Mouse (Mus musculus): ENCODE measurements around the gene Tjp3. TPM values are rescaled to one million over a fixed set of nuclear protein-coding genes. Genes with fewer than 3 reads are reported as not detected.

Gene Tjp3
- total RNA-seq, 2 experiments from 2014 or later, result 1.8 to 3.1 TPM

DNA sequence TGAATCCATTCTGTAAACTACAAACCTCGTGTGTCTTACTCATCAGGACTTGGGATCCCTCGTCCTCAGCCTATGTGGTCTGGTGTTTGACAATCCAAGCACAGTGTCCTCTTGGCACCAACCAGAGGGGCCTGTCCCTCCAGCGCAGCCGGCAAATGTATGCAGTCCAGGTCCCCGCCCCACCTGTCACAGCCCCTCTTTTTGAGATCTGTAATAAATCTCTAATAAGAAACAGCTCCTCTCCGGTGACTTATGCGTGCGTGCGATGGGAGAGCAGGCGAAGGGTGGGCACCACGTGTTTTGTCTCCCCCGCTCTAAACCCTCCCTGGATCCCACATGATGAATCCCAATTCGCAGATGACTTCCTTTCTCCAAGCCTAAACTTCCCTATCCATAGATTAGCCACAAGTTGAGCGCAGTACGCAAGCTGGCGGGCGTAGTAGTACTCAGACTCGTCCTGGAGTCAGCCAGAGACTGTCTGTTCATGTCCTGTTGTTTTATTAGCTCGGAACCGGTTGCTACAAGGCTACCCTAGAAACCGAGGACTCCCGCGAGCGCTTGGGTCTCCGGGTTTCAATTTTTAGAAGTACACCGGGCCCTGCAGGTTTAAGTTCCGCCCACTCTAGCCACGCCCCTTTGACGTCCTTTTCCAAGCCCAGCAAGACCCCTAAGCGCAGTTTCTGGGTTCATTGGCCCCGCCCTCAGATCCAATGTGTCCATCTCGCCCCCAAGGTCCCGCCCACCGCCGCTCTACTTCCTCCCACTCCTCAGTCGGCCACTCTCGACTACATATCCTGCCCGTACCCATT, 28.6 kb upstream of the Tjp3 start:
- DNase-seq (ENCODE audit: low spot score in 2 of 2), result peak in 1 of 2 experiments; percentile 91

DNA sequence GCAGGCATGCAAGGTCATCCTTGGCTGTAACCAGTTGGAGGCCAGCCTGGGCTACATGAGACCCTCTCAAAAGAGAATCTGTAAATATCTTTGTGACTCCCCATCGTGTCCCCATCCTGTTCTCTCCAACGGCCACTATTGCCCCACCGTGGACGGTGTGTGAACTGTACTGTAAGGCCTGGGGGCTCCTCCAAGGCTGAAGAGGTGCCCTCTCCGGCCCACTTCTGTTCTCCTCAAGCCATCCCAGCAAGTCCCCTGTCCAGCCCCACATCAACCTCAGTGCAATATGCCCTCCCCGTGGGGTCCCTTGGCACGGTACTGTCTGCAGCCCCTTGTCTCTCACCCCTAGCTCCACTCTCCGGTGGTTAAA, 27.9 kb upstream of the Tjp3 start:
- no peak for DNase-seq (ENCODE audit: low spot score in 2 of 2)

DNA sequence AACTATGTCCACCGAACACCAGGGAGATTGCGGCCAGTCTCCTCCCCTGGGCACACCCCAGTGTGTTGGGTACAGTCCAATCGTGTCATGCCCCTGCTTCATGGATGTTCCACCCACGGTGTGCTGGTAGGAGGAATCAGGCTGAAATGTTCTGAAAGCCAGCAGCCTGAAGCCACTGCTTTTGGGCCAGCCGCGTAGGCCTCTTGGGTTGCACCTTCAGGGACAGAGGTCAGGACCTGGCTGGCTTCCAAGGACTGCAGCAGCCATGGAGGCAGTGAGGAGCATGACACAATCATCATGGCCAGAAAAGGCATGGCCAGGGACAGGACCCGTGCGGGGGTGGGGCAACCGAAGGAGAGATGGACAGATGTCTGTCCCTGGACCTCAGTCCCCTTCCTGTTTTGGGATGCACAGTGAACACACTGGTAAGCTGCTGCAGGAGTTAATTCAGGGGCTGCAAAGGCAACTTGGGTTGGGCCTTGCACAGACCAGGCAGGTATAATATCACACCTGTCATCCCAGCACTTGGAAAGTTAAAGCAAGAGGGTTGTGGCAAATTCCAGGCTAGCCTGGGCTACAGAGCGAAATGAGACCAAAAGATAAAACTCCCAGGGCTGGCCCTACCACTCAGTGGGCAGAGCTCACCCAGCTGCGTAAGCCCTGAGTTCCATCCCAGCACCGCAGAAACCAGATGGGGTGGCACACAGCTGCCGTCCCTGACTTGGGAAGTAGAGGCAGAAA, 27.4 kb upstream of the Tjp3 start:
- DNase-seq (ENCODE audit: low spot score in 2 of 2), result peak in 1 of 2 experiments; percentile 59

DNA sequence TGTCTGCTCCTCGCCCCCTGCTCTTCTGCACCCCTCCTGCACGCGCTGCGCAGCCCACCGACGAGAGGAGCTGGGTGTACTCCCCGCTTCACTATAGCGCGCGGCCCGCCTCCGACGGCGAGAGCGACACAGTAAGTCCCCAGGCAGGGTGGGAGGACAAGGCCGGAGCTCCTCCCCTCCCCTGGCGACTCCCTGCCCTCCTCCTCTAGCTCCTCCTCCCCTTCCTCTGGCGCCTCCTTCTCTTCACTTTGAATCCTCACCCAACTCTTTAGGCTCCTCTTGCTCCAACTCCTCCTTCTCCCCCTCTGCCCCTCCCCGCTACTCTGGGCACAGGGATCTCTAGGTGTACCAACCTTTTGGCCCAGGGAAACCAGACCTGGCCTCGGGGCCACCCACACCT, 25.9 kb upstream of the Tjp3 start:
- peak; percentile 35 to 45 for DNase-seq (ENCODE audit: low spot score in 2 of 2)

DNA sequence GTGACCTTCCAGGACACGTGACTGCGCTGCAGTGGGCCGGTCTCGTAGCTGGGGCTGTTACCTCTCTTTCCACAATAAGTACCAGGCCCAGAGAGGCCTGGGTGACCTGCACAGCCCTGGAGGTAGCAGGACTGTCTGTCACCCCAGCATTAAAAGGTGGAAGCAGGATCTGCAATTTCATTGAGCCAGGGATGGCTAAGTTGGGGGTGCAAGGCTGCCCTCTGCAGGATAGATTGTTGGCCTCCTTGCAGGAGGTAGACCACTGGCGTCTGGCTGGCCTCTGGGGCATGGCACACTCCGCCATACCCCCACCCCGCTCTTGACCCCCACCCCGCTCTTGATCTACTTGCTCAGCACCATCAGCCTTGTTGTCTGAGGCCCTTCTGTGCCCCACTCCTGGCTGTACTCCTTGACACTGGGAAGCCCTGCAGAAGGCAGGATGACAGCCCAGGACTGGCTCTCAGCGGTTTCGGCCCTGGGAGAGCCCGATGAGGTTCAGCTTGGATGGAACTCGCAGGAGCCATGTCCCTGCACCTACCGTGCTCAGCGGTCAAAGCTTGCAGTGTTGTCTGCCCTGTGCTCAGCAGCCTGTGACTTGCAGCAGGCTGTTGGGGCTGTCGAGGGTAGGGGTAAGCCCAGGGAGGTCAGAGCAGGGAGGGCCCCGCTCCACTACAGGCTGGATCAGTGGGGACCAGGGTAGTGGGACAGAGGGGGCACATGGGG, 25.1 kb upstream of the Tjp3 start:
- DNase-seq (ENCODE audit: low spot score in 2 of 2), result no peak

DNA sequence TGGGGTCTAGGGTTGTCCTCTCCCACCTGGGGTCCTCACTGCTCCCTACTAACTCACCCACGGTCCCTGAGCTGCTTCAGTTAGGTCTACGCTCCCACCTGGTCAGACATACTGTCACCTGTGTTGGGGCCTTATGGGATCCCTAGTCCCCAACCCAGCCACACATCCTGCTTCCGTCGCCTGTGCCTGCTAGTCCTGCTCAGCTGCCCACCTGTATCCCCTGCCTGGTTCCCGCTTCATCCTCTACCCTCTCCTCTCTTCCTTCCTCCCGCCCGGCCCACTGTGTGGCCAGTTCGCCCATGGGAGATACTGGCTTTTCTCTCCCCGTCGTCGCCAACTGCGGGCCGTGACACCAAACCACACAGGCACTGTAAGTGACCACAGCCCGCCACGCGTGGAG, 24.2 kb upstream of the Tjp3 start:
- DNase-seq (ENCODE audit: low spot score in 2 of 2), result no peak

DNA sequence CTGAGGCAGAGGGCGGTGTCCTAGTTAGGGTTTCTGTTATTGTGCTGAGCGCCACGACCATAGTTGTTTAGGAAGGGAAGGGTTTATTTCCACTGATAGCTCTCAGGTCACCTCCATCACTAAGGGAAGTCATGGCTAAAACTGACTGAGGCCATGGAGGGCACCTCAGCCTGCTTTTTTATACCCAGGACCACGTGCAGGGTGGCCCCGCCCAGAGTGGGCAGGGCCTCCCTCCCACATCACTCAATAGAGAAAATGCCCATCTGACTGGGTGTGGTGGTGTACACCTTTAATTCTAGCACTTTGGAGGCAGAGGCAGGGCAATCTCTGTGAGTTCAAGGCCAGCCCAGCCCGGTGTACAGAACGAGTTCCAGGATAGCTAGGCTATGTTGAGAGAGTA, 22.8 kb upstream of the Tjp3 start:
- DNase-seq (ENCODE audit: low spot score in 2 of 2), result no peak

DNA sequence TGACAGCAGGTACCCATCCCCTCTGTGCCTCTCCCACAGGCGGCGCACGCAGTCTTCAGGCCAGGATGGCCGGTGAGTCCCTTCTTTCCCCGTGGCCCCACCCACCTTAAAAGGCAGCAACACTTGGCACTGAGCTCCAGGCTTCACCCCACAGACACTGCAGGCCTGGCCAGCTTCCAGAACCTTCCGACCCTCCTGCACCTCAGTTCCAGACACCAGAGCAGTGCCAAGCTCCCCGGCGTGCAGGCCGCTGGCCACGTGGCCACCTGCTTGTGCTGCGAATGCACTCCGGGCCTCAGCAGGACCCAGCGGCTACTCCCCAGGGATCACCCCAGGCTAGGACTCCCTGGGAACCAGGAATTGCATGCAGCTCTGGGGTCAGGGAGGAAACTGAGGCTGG, 22.2 kb upstream of the Tjp3 start:
- no peak for DNase-seq (ENCODE audit: low spot score in 2 of 2)

DNA sequence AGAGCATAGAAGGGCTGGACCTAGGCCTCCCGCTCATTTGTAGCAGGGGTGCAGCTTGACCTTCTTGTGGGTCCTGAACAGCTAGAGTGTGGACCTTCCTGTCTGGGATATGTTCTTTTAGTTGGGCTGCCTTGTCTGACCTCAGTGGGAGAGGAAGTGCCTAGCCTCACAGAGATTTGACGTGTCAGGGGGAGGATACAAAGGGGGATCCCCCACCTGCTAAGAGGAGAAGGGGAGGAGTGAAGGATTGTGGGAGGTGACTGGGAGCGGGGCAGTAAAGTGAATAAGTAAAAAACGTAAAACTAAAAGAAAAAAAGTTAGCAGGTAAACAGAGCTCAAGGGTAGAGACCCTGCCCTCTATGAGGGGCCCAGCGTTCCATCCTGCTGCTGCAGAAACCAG, 18.2 kb upstream of the Tjp3 start:
- no peak for DNase-seq (ENCODE audit: low spot score in 2 of 2)

DNA sequence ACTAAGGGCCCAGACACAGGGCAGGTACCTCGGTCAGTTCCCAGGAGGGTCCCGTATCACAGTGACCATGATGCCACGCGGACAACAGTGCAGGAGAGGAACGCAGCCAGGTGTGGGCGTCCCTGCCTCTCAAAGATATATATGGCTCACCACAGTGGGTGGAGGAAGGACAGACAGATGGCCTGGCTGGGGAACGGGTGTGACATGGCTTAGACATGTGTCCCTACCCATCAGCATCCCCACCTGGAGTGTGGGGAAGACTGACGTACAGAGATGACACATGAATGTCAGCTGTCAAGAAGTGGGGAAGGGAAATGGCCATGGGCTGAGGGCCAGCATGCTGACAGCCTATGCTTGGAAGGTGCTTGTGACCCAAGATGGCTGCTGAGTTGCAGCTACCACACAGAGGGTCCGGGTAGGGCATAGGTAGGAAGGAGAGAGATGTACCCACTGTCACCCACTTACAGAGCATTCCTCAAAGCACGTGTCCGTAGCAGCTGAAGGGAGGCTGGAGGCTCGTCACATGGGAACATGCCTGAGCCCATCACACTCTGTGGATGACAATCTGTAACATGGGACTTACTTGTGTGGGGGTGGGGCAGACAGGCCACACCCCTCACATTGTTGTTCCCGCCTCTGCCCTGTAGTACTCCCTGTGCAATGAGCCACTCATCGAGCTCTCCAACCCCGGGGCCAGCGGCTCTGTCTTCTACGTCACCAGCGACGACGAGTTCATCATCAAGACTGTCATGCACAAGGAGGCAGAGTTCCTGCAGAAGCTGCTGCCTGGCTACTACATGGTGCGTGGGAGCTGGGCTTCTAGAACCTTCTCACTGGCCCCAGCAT, 15.7 kb upstream of the Tjp3 start:
- DNase-seq (ENCODE audit: low spot score in 2 of 2), result no peak

DNA sequence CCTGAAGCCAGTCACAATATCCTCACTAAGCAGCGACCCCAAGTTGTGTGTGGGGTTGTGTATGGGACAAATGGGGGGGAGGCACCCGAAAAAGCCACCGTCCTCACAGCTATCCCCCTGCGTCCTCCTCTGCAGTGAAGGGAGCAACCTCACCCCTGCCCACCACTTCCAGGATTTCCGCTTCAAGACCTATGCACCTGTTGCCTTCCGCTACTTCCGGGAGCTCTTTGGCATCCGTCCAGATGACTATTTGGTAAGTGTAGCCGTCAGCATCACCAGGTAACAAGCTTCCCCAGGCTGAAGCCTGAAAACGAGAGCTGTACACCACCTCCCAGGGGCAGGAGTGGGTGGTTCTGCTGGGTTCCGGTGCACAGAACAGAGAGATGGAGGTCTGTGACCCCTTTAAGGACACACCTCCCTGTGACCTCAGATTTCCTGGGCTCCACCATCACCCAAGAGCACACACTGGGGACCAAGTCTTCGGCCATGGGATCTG, 14.8 kb upstream of the Tjp3 start:
- DNase-seq (ENCODE audit: low spot score in 2 of 2), result no peak

DNA sequence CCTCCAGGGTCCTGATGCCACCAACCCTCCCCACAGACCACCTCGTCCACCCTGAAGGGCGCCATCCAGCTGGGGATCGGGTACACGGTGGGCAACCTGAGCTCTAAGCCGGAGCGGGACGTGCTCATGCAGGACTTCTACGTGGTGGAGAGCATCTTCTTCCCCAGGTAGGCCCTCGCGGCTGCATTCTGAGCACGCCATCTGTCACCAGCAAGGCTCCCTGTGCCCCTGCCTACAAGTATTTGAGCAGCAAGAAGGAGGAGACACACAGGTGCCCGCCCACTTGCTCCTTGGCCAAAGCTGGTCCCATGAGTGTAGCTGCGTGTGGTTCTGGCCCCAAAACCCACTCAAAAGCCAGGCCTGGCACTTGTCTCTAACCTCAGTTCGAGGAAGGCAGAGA, 14.3 kb upstream of the Tjp3 start:
- no peak for DNase-seq (ENCODE audit: low spot score in 2 of 2)

DNA sequence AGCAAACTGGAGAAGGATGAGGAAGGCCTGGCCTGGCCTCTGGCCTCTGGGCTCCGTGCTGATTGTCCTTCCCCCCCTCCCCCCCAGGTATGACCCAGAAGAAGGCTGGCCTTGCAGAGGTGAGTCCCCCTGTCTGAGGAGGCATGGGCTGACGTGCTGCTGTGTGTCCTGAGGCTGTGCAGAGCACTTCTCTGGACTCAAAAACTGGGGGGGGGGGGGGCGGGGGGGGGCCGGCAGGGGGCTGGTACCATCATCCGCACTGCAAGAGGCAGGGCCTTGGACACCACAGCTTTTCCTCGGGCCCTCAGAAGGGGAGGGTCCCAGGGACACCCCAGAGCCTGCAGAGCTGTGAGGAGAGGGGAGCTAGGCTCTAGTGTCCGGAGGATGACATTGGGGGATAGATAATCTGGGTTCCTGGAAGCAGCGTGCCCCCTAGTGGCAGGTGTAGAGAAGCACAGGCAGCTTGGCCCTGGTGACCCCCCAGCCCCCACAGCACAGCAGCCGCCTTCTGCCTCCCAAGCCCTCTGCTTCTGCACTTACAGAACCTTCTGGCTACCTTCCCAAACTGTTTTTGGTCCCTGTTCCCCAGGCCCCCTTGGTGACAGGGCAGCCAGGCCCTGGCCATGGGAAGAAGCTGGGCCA, 13.3 kb upstream of the Tjp3 start:
- DNase-seq (ENCODE audit: low spot score in 2 of 2), result peak in 1 of 2 experiments; percentile 53

DNA sequence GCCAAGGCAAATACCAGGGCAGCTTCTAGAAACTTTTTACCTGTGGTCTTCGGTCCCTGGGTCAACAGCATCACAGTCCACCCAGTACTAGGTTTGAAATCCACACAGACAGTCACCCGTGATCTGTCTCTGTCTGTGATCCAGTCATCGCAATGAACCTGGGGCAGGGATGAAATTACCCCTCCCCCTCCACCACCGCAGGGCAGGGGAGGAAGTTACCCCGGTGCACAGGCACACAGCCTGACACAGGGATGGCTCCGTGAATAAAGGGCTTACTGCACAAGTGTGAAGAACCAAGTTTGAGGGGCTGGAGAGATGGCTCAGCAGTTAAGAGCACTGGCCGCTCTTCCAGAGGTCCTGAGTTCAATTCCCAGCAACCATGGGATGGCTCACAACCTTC, 12.4 kb upstream of the Tjp3 start:
- DNase-seq (ENCODE audit: low spot score in 2 of 2), result no peak

DNA sequence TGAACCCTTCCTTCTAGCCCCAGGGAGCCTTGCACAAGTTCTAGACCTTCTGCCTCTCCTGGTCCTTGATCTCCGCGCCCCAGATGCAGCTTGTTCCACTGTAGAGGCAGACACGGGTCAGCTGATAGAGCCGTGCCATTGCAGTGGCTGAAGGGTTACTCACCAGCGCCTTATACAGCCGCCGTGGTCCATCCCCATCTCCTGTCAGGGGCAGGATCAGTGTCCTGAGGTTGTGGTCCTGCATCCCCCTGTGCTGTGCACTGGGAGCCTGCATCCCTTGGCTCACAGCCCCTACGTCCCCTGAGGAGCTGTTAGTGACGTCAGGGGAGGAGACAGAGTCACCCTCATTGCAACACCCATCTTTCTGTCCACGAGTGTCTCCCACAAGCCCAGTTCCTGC, 11.9 kb upstream of the Tjp3 start:
- no peak for DNase-seq (ENCODE audit: low spot score in 2 of 2)

DNA sequence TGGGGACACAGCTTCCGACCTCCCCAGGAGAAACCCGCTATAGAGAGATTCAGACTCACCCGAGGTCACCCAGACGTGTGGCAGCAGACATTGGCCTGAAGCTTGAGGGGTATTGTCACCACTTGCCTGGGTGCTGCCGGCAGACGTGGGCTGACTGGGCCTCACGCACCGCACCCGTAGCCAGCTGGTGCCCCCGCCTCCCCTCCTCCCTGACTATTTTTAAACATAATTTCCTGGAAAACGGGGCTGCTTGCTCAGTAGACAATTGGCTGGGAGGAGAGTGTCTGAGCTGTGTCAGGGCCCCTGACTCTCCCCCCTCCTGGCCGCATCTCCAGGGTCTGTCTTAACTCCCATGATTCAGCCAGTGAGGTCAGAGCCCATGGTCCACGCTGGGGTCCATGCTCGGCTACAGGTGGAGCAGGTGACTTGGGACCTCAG, 11.4 kb upstream of the Tjp3 start:
- DNase-seq (ENCODE audit: low spot score in 2 of 2), result no peak

DNA sequence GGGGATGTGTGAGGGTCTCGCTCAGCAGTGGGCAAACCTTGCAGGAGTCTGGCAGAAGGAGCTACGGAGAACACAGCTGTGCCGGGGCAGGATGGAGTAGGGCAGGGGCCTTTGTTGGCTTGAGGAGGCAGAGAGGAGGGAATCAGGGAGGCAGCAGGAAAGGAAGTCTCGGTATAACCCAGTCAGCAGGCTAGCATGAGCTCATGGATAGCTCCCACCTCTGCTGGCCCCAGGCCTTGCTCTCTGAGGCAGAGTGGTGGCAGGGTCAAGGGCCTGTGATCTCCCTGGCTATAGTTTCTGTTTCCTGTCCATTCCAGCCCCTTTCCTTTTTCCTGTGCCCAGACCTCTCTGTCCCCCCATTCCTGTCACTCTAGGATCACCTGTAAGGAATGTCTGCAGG, 10.9 kb upstream of the Tjp3 start:
- no peak for DNase-seq (ENCODE audit: low spot score in 2 of 2)

DNA sequence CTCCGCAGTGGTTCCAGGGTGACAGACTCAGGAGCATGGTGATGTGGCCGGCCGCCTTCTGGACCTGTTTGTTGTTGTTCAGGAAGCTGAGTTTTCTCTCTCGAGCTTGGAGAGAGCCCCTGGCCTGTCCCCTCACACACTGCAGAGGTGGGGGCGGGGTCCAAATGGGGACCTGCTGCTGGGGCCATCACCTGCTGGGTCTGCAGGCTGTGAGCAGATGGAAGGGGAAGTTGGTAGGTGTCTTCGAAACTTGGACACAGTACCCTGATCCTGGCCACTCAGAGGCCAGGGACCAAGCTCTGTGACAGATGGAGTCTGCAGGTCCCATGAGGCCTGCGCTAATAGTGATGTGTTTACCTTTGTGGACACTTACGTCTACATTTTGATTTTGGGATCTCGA, 9.9 kb upstream of the Tjp3 start:
- DNase-seq (ENCODE audit: low spot score in 2 of 2), result no peak

DNA sequence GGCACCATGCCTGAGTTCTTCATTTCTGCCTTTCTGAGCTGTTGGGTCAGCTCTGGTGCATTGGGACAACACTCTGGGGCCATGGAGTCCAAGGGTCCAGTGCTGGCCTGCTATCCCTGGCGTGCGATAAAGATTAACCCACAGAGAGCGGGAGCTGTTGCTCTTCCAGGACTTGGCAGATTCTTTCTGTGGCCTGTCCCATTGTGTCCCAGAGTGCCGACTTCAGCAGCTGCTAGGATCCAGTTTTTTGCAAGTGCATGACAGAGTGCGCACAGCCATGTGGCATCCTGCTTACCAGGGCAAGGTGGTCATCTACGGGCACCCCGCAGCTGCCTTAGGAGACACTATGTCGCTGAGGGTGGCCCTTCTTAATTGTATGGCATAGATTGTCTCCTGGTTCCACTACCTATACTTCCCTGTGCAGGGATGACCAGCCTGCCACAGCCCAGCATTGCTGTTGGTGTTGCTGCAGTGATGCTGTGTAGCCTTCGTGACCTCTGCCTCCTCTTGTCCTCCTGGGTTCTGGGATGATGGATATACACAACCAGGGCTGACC, 9.0 kb upstream of the Tjp3 start:
- DNase-seq (ENCODE audit: low spot score in 2 of 2), result no peak
